Mouse (Mus musculus) embryonic facial prominence, embryonic 14.5 days (tissue): ENCODE measurements around the gene Lrrc8c. TPM values are rescaled to one million over a fixed set of nuclear protein-coding genes. Genes with fewer than 3 reads are reported as not detected.

Experiments used
- ATAC-seq: fragments of 200-750 bp; cut with Nextera tagmentation; 2 replicates; pipeline ENCODE4 v1.8.0; 2017; ENCODE audit warnings: low read depth, moderate number of reproducible peaks, moderate TSS enrichment
- DNase-seq: peaks from one replicate; pipeline ENCODE4 v3.0.0-alpha.2; 2015; ENCODE audit warnings: low spot score
- H3K27ac ChIP-seq: fragments of 300-500 bp; sonication (generic); replicated peaks from 2 replicates; pipeline ENCODE4 v1.5.1; 2014; ENCODE audit warnings: low read depth, mild to moderate bottlenecking, low read length, moderate library complexity
- H3K27me3 ChIP-seq: fragments of 300-500 bp; sonication (generic); replicated peaks from 2 replicates; pipeline ENCODE4 v1.6.1; 2014; ENCODE audit warnings: low read length; ENCODE audit not compliant: control insufficient read depth, insufficient read depth
- H3K36me3 ChIP-seq: fragments of 300-500 bp; sonication (generic); 2 replicates; pipeline ENCODE4 v1.6.1; 2014; ENCODE audit warnings: low read length, mixed read lengths; ENCODE audit not compliant: control insufficient read depth, insufficient read depth
- H3K4me1 ChIP-seq: fragments of 300-500 bp; sonication (generic); 2 replicates; pipeline ENCODE4 v1.6.1; 2014; ENCODE audit warnings: antibody characterized with exemption, low read length; ENCODE audit not compliant: control insufficient read depth, insufficient read depth
- H3K4me2 ChIP-seq: fragments of 300-500 bp; sonication (generic); 2 replicates; pipeline ENCODE4 v1.6.1; 2014; ENCODE audit warnings: low read depth, mild to moderate bottlenecking, low read length, moderate library complexity, mixed read lengths
- H3K4me3 ChIP-seq: fragments of 300-500 bp; sonication (generic); 2 replicates; pipeline ENCODE4 v1.5.1; 2014; ENCODE audit warnings: low read depth, mild to moderate bottlenecking, low read length
- H3K9ac ChIP-seq: fragments of 300-500 bp; sonication (generic); 2 replicates; pipeline ENCODE4 v1.6.1; 2014; ENCODE audit warnings: low read depth, mild to moderate bottlenecking, low read length, moderate library complexity, mixed read lengths
- H3K9me3 ChIP-seq: fragments of 300-500 bp; sonication (generic); 2 replicates; pipeline ENCODE4 v1.6.1; 2016; ENCODE audit warnings: low read length; ENCODE audit not compliant: control insufficient read depth
- WGBS: fragments of 180-500 bp; shearing (Covaris S2); extraction: QIAGEN DNeasy Blood & Tissue Kit; methylation state at CpG from one replicate; pipeline ENCODE4 v1.1.7; 2014; 5-methylcytosine and 5-hydroxymethylcytosine counted together
- polyA plus RNA-seq: library from polyadenylated mRNA; unstranded; fragments of >200 nt; fragmentation: Nextera tagmentation; extraction: Ambion mirVana; gene quantifications from 2 replicates; pipeline ENCODE4 v1.2.1, GENCODE M21; 2014

Gene Lrrc8c
- polyA plus RNA-seq, 1 experiment from 2014 or later = 23.8 TPM

GRCm38 (mm10) chr5:105647094-105647493 is 127.9 kb downstream of the Lrrc8c start:
- H3K9me3 ChIP-seq = no peaks in the 10 kb centered on the region
- H3K4me2 ChIP-seq = no peak overlapping the region
- H3K27me3 ChIP-seq = no peaks in the 10 kb centered on the region
- 91% methylated on average over 7 of the region's 7 CpGs for WGBS
- H3K27ac ChIP-seq = no peak overlapping the region
- H3K4me1 ChIP-seq = peaks cover 10% of the 10 kb centered on the region; the same call in 1 of the 2 replicates
- no peak overlapping the region for H3K4me3 ChIP-seq
- no peak for ATAC-seq
- no peak overlapping the region for H3K9ac ChIP-seq
- H3K36me3 ChIP-seq = no peaks in the 10 kb centered on the region
- no peak for DNase-seq

GRCm38 (mm10) chr5:105648648-105649287 is 129.6 kb downstream of the Lrrc8c start:
- ATAC-seq (0 out of 2 replicates have a peak, but pooled peaks have one; percentile 27), DNase-seq (peak; percentile 49)
- whole genome bisulfite sequencing = 37% methylated on average over 7 of the region's 7 CpGs
- H3K4me1 ChIP-seq = peaks cover 10% of the 10 kb centered on the region; the same call in 1 of the 2 replicates
- no peak overlapping the region for H3K4me3 ChIP-seq
- no peak overlapping the region for H3K4me2 ChIP-seq
- no peaks in the 10 kb centered on the region for H3K36me3 ChIP-seq
- no peaks in the 10 kb centered on the region for H3K9me3 ChIP-seq
- H3K27ac ChIP-seq = peak overlapping the region; percentile 58
- H3K9ac ChIP-seq = no peak overlapping the region
- no peaks in the 10 kb centered on the region for H3K27me3 ChIP-seq

GRCm38 (mm10) chr5:105649514-105650001 is 130.4 kb downstream of the Lrrc8c start:
- Histone ChIP-seq H3K9me3 (no peaks in the 10 kb centered on the region), H3K9ac (no peak overlapping the region), H3K27ac (peak overlapping the region; percentile 58; the same call in 1 of the 2 replicates), H3K4me3 (no peak overlapping the region), H3K36me3 (no peaks in the 10 kb centered on the region), H3K4me1 (peaks cover 10% of the 10 kb centered on the region; the same call in 1 of the 2 replicates), H3K27me3 (no peaks in the 10 kb centered on the region), H3K4me2 (no peak overlapping the region)
- WGBS = 85% methylated on average over 10 of the region's 10 CpGs
- peak; percentile 57 for ATAC-seq
- peak; percentile 51 for DNase-seq

- 91% methylated on average over 8 of the region's 8 CpGs for WGBS
- H3K9me3 ChIP-seq = no peaks in the 10 kb centered on the region
- H3K27me3 ChIP-seq = no peaks in the 10 kb centered on the region
- H3K9ac ChIP-seq = no peak overlapping the region
- H3K36me3 ChIP-seq = no peaks in the 10 kb centered on the region
- H3K4me1 ChIP-seq = peaks cover 10% of the 10 kb centered on the region; the same call in 1 of the 2 replicates
- H3K27ac ChIP-seq = no peak overlapping the region
- DNase-seq (no peak), ATAC-seq (no peak)
- 0 out of 2 replicates have a peak overlapping the region, but pooled peaks have one; percentile 9 for H3K4me2 ChIP-seq
- H3K4me3 ChIP-seq = no peak overlapping the region
These were observed 131.7 kb downstream of the Lrrc8c start for GRCm38 (mm10) chr5:105650728-105651479.

- 45% methylated on average over 11 of the region's 11 CpGs for WGBS
- Histone ChIP-seq H3K27ac (no peak overlapping the region), H3K9ac (no peak overlapping the region), H3K27me3 (no peaks in the 10 kb centered on the region), H3K4me2 (peak overlapping the region; percentile 9; the same call in 1 of the 2 replicates), H3K9me3 (no peaks in the 10 kb centered on the region), H3K36me3 (no peaks in the 10 kb centered on the region), H3K4me3 (no peak overlapping the region), H3K4me1 (peaks cover 10% of the 10 kb centered on the region; the same call in 1 of the 2 replicates)
- DNase-seq = no peak
- no peak for ATAC-seq
These were observed 132.4 kb downstream of the Lrrc8c start for GRCm38 (mm10) chr5:105651561-105651991.

GRCm38 (mm10) chr5:105654237-105655063 is 135.3 kb downstream of the Lrrc8c start:
- ATAC-seq (peak; percentile 86), DNase-seq (peak; percentile 79)
- H3K9me3 ChIP-seq = no peaks in the 10 kb centered on the region
- H3K36me3 ChIP-seq = no peaks in the 10 kb centered on the region
- H3K27ac ChIP-seq = no peak overlapping the region
- no peak overlapping the region for H3K4me3 ChIP-seq
- H3K4me1 ChIP-seq = no peaks in the 10 kb centered on the region
- 25% methylated on average over 15 of the region's 15 CpGs for WGBS
- H3K4me2 ChIP-seq = peak overlapping the region; percentile 1; the same call in 1 of the 2 replicates
- H3K9ac ChIP-seq = 0 out of 2 replicates have a peak overlapping the region, but pooled peaks have one; percentile 10
- no peaks in the 10 kb centered on the region for H3K27me3 ChIP-seq

- no peaks in the 10 kb centered on the region for H3K9me3 ChIP-seq
- no peaks in the 10 kb centered on the region for H3K4me1 ChIP-seq
- H3K27me3 ChIP-seq = no peaks in the 10 kb centered on the region
- H3K27ac ChIP-seq = no peak overlapping the region
- no peak overlapping the region for H3K4me3 ChIP-seq
- H3K36me3 ChIP-seq = no peaks in the 10 kb centered on the region
- no peak for DNase-seq
- WGBS = 62% methylated on average over 12 of the region's 12 CpGs
- H3K9ac ChIP-seq = 0 out of 2 replicates have a peak overlapping the region, but pooled peaks have one; percentile 10
- H3K4me2 ChIP-seq = no peak overlapping the region
- ATAC-seq = peak; percentile 38; the same call in 1 of the 2 replicates
These were observed 136.0 kb downstream of the Lrrc8c start for GRCm38 (mm10) chr5:105655100-105655734.
